Mouse (Mus musculus) kidney, embryonic 15.5 days (tissue): ENCODE measurements around the gene Tpm4. TPM values are rescaled to one million over a fixed set of nuclear protein-coding genes. Genes with fewer than 3 reads are reported as not detected.
"Not testable (repeated sequence)": the region's sequence is repeated elsewhere in the genome, so short reads cannot be mapped to it uniquely, and the experiment has no call there.

ENCODE experiments used
- ATAC-seq: fragments of 200-750 bp; cut with Nextera tagmentation; replicated peaks from 2 replicates; pipeline ENCODE4 v1.8.0; 2017; ENCODE audit warnings: moderate TSS enrichment; ENCODE audit not compliant: low FRiP score
- H3K27ac ChIP-seq: fragments of 300-500 bp; sonication (generic); 2 replicates; pipeline ENCODE4 v1.5.1; 2015; ENCODE audit warnings: mild to moderate bottlenecking, inconsistent platforms
- H3K27me3 ChIP-seq: fragments of 300-500 bp; sonication (generic); 2 replicates; pipeline ENCODE4 v1.6.1; 2015; ENCODE audit warnings: inconsistent platforms
- H3K36me3 ChIP-seq: fragments of 300-500 bp; sonication (generic); 2 replicates; pipeline ENCODE4 v1.6.1; 2015; ENCODE audit warnings: inconsistent platforms
- H3K4me1 ChIP-seq: fragments of 300-500 bp; sonication (generic); 2 replicates; pipeline ENCODE4 v1.6.1; 2015; ENCODE audit warnings: inconsistent platforms
- H3K4me2 ChIP-seq: fragments of 300-500 bp; sonication (generic); 2 replicates; pipeline ENCODE4 v1.6.1; 2015; ENCODE audit warnings: moderate library complexity, mild to moderate bottlenecking, inconsistent platforms
- H3K4me3 ChIP-seq: fragments of 300-500 bp; sonication (generic); replicated peaks from 2 replicates; pipeline ENCODE4 v1.5.1; 2015; ENCODE audit warnings: mild to moderate bottlenecking, inconsistent platforms
- H3K9ac ChIP-seq: fragments of 300-500 bp; sonication (generic); 2 replicates; pipeline ENCODE4 v1.6.1; 2015; ENCODE audit warnings: mild to moderate bottlenecking, inconsistent platforms
- H3K9me3 ChIP-seq: fragments of 300-500 bp; sonication (generic); replicated peaks from 2 replicates; pipeline ENCODE4 v1.6.1; 2016; ENCODE audit warnings: inconsistent platforms
- WGBS: fragments of 180-500 bp; shearing (Covaris S2); methylation state at CpG from one replicate; pipeline ENCODE4 v1.1.7; 2015; ENCODE audit warnings: mixed read lengths; 5-methylcytosine and 5-hydroxymethylcytosine counted together
- polyA plus RNA-seq: library from polyadenylated mRNA; unstranded; fragments of >200 nt; fragmentation: Nextera tagmentation; extraction: Ambion mirVana; gene quantifications from 2 replicates; pipeline ENCODE4 v1.2.1, GENCODE M21; 2015

The Tpm4 gene
- 770 and 775 TPM in 2 replicates for polyA plus RNA-seq

- H3K9me3 ChIP-seq, result no peaks in the 10 kb centered on the region
- H3K36me3 ChIP-seq, result peaks cover 18% of the 10 kb centered on the region
- peak; percentile 89 for ATAC-seq
- under 1% methylated on average over 48 of the region's 49 CpGs for WGBS
- peak within 1 kb of the TSS; percentile 100 for H3K27ac ChIP-seq
- H3K27me3 ChIP-seq, result no peaks in the 10 kb centered on the region
- H3K4me2 ChIP-seq, result peak within 1 kb of the TSS; percentile 83
- peak within 1 kb of the TSS; percentile 88 for H3K9ac ChIP-seq
- H3K4me1 ChIP-seq, result peaks cover 49% of the 10 kb centered on the region
- peak within 1 kb of the TSS; percentile 59 for H3K4me3 ChIP-seq
Observed at GRCm38 (mm10) chr8:72134756-72135445, at the start of gene Tpm4. Gene Tpm4 (plus strand): TSS chr8:72134975.

GRCm38 (mm10) chr8:72087611-72088010, 47.2 kb upstream of the Tpm4 start:
- H3K9ac ChIP-seq, H3K4me1 ChIP-seq, H3K4me2 ChIP-seq, H3K27me3 ChIP-seq, H3K36me3 ChIP-seq, ATAC-seq, H3K4me3 ChIP-seq, H3K27ac ChIP-seq, H3K9me3 ChIP-seq: not testable (repeated sequence)
- 83% methylated on average over 3 of the region's 3 CpGs for WGBS

GRCm38 (mm10) chr8:72096721-72097120, 38.1 kb upstream of the Tpm4 start:
- H3K4me2 ChIP-seq, ATAC-seq, H3K36me3 ChIP-seq: not testable (repeated sequence)

GRCm38 (mm10) chr8:72099377-72100103, 35.2 kb upstream of the Tpm4 start:
- WGBS, result 64% methylated on average over 6 of the region's 7 CpGs
- H3K9me3 ChIP-seq, H3K4me2 ChIP-seq, H3K4me3 ChIP-seq, H3K27me3 ChIP-seq, H3K27ac ChIP-seq, H3K4me1 ChIP-seq, H3K36me3 ChIP-seq, H3K9ac ChIP-seq: not testable (repeated sequence)
- 0 out of 2 replicates have a peak, but pooled peaks have one; percentile 66 for ATAC-seq

More at GRCm38 (mm10) chr8:72096721-72097120, 38.1 kb upstream of the Tpm4 start:
- H3K9ac ChIP-seq, H3K4me3 ChIP-seq, H3K27me3 ChIP-seq, H3K9me3 ChIP-seq, H3K27ac ChIP-seq, H3K4me1 ChIP-seq: not testable (repeated sequence)

- no peaks in the 10 kb centered on the region for H3K4me1 ChIP-seq
- H3K9me3 ChIP-seq, result peaks cover 5% of the 10 kb centered on the region; the same call in 1 of the 2 replicates
- H3K4me2 ChIP-seq, result no peak overlapping the region
- no peaks in the 10 kb centered on the region for H3K36me3 ChIP-seq
- no peak for ATAC-seq
- WGBS, result 22% methylated on average over 4 of the region's 4 CpGs
- H3K4me3 ChIP-seq, result no peak overlapping the region
- H3K27ac ChIP-seq, result no peak overlapping the region
- no peak overlapping the region for H3K9ac ChIP-seq
- H3K27me3 ChIP-seq, result no peaks in the 10 kb centered on the region
Observed at GRCm38 (mm10) chr8:72105165-72105564, 29.6 kb upstream of the Tpm4 start.

- H3K4me3 ChIP-seq, result no peak within 1 kb of the TSS
- H3K27ac ChIP-seq, result no peak within 1 kb of the TSS
- H3K9ac ChIP-seq, result no peak within 1 kb of the TSS
- H3K9me3 ChIP-seq, result peaks cover 5% of the 10 kb centered on the region; the same call in 1 of the 2 replicates
- no peaks in the 10 kb centered on the region for H3K4me1 ChIP-seq
- H3K4me2 ChIP-seq, result no peak within 1 kb of the TSS
- H3K27me3 ChIP-seq, result no peaks in the 10 kb centered on the region
- 90% methylated on average over 3 of the region's 3 CpGs for WGBS
- no peak for ATAC-seq
- no peaks in the 10 kb centered on the region for H3K36me3 ChIP-seq
Observed at GRCm38 (mm10) chr8:72106740-72107139, 28.0 kb upstream of the Tpm4 start, which contains the start of gene Olfr374. Gene Olfr374 (plus strand): TSS chr8:72107040.

- H3K4me2 ChIP-seq, result no peak overlapping the region
Observed at GRCm38 (mm10) chr8:72110876-72111275, 23.9 kb upstream of the Tpm4 start.

GRCm38 (mm10) chr8:72112486-72112885, 22.3 kb upstream of the Tpm4 start:
- no peak for ATAC-seq
- Histone ChIP-seq H3K4me3 (no peak overlapping the region), H3K27ac (no peak overlapping the region), H3K9me3 (no peaks in the 10 kb centered on the region), H3K36me3 (no peaks in the 10 kb centered on the region), H3K4me2 (no peak overlapping the region), H3K9ac (no peak overlapping the region), H3K27me3 (no peaks in the 10 kb centered on the region), H3K4me1 (no peaks in the 10 kb centered on the region)
- WGBS, result 65% methylated on average over 3 of the region's 3 CpGs

More at GRCm38 (mm10) chr8:72110876-72111275, 23.9 kb upstream of the Tpm4 start:
- Histone ChIP-seq H3K4me1 (no peaks in the 10 kb centered on the region), H3K27me3 (no peaks in the 10 kb centered on the region), H3K36me3 (no peaks in the 10 kb centered on the region), H3K9ac (no peak overlapping the region), H3K4me3 (no peak overlapping the region), H3K27ac (no peak overlapping the region), H3K9me3 (no peaks in the 10 kb centered on the region)
- 73% methylated on average over 6 of the region's 6 CpGs for WGBS
- ATAC-seq, result no peak

- Histone ChIP-seq H3K9ac (no peak overlapping the region), H3K27ac (no peak overlapping the region), H3K27me3 (no peaks in the 10 kb centered on the region), H3K4me1 (no peaks in the 10 kb centered on the region), H3K9me3 (no peaks in the 10 kb centered on the region), H3K4me2 (no peak overlapping the region), H3K4me3 (no peak overlapping the region), H3K36me3 (no peaks in the 10 kb centered on the region)
- no peak for ATAC-seq
- WGBS, result 87% methylated on average over 2 of the region's 2 CpGs
Observed at GRCm38 (mm10) chr8:72115202-72115601, 19.6 kb upstream of the Tpm4 start.

GRCm38 (mm10) chr8:72118616-72119015, 16.2 kb upstream of the Tpm4 start:
- Histone ChIP-seq H3K36me3 (no peaks in the 10 kb centered on the region), H3K4me1 (no peaks in the 10 kb centered on the region), H3K9me3 (no peaks in the 10 kb centered on the region), H3K27me3 (no peaks in the 10 kb centered on the region), H3K4me2 (no peak overlapping the region), H3K27ac (no peak overlapping the region), H3K9ac (no peak overlapping the region), H3K4me3 (no peak overlapping the region)
- WGBS, result 54% methylated on average over 4 of the region's 4 CpGs
- no peak for ATAC-seq

GRCm38 (mm10) chr8:72121486-72121885, 13.3 kb upstream of the Tpm4 start:
- not testable (repeated sequence) for H3K4me1 ChIP-seq, H3K27me3 ChIP-seq, ATAC-seq, H3K4me3 ChIP-seq, H3K9me3 ChIP-seq, H3K27ac ChIP-seq, H3K36me3 ChIP-seq, H3K9ac ChIP-seq, H3K4me2 ChIP-seq
- 61% methylated on average over 3 of the region's 3 CpGs for WGBS

GRCm38 (mm10) chr8:72121997-72122396, 12.8 kb upstream of the Tpm4 start:
- H3K9ac ChIP-seq, result no peak overlapping the region

More at GRCm38 (mm10) chr8:72121997-72122396, 12.8 kb upstream of the Tpm4 start:
- no peak overlapping the region for H3K27ac ChIP-seq
- no peaks in the 10 kb centered on the region for H3K27me3 ChIP-seq
- no peaks in the 10 kb centered on the region for H3K9me3 ChIP-seq
- no peaks in the 10 kb centered on the region for H3K4me1 ChIP-seq
- H3K4me3 ChIP-seq, result no peak overlapping the region
- ATAC-seq, result no peak
- 83% methylated on average over 1 of the region's 1 CpGs for WGBS
- no peaks in the 10 kb centered on the region for H3K36me3 ChIP-seq
- H3K4me2 ChIP-seq, result no peak overlapping the region
